Mouse (Mus musculus) kidney, embryonic 14.5 days (tissue): Measurements from ENCODE around the gene Usp30. TPM values are rescaled to one million over a fixed set of nuclear protein-coding genes. Genes with fewer than 3 reads are reported as not detected.
A peak's percentile ranks its signal among the peaks of the same experiment; 100 is the strongest.

Experiments
- ATAC-seq: fragments of 200-750 bp; cut with Nextera tagmentation; 2 replicates; pipeline ENCODE4 v1.8.0; 2017; ENCODE audit warnings: moderate number of reproducible peaks, mild to moderate bottlenecking, moderate TSS enrichment, moderate library complexity; ENCODE audit not compliant: low FRiP score, low TSS enrichment
- H3K27ac ChIP-seq: fragments of 300-500 bp; sonication (generic); 2 replicates; pipeline ENCODE4 v1.5.1; 2014; ENCODE audit warnings: low read depth, mild to moderate bottlenecking, low read length, moderate library complexity, mixed read lengths
- H3K27me3 ChIP-seq: fragments of 300-500 bp; sonication (generic); 2 replicates; pipeline ENCODE4 v1.6.1; 2014; ENCODE audit warnings: mild to moderate bottlenecking, low read length; ENCODE audit not compliant: control insufficient read depth, insufficient read depth
- H3K36me3 ChIP-seq: fragments of 300-500 bp; sonication (generic); 2 replicates; pipeline ENCODE4 v1.6.1; 2014; ENCODE audit warnings: low read length, mixed read lengths; ENCODE audit not compliant: control insufficient read depth, insufficient read depth
- H3K4me1 ChIP-seq: fragments of 300-500 bp; sonication (generic); 2 replicates; pipeline ENCODE4 v1.6.1; 2014; ENCODE audit warnings: low read length, mixed read lengths; ENCODE audit not compliant: control insufficient read depth, insufficient read depth
- H3K4me2 ChIP-seq: fragments of 300-500 bp; sonication (generic); replicated peaks from 2 replicates; pipeline ENCODE4 v1.6.1; 2014; ENCODE audit warnings: low read depth, mild to moderate bottlenecking, low read length
- H3K4me3 ChIP-seq: fragments of 300-500 bp; sonication (generic); 2 replicates; pipeline ENCODE4 v1.5.1; 2014; ENCODE audit warnings: mild to moderate bottlenecking, low read length
- H3K9ac ChIP-seq: fragments of 300-500 bp; sonication (generic); 2 replicates; pipeline ENCODE4 v1.6.1; 2014; ENCODE audit warnings: low read depth, mild to moderate bottlenecking, low read length, moderate library complexity
- H3K9me3 ChIP-seq: fragments of 300-500 bp; sonication (generic); 2 replicates; pipeline ENCODE4 v1.6.1; 2016; ENCODE audit warnings: low read length; ENCODE audit not compliant: control insufficient read depth
- WGBS: fragments of 180-500 bp; shearing (Covaris S2); extraction: QIAGEN DNeasy Blood & Tissue Kit; methylation state at CpG from one replicate; pipeline ENCODE4 v1.1.7; 2014; 5-methylcytosine and 5-hydroxymethylcytosine counted together
- polyA plus RNA-seq: library from polyadenylated mRNA; unstranded; fragments of >200 nt; fragmentation: Nextera tagmentation; extraction: Ambion mirVana; gene quantifications from 2 replicates; pipeline ENCODE4 v1.2.1, GENCODE M21; 2014

Gene Usp30
- polyA plus RNA-seq, 1 experiment from 2014 or later = 10.7 TPM

- H3K4me2 ChIP-seq = no peak overlapping the region
- ATAC-seq = no peak
- no peak overlapping the region for H3K27ac ChIP-seq
- WGBS = 80% methylated on average over 8 of the region's 8 CpGs
- no peaks in the 10 kb centered on the region for H3K36me3 ChIP-seq
- H3K4me3 ChIP-seq = no peak overlapping the region
- H3K9me3 ChIP-seq = no peaks in the 10 kb centered on the region
- H3K4me1 ChIP-seq = no peaks in the 10 kb centered on the region
- no peaks in the 10 kb centered on the region for H3K27me3 ChIP-seq
- H3K9ac ChIP-seq = no peak overlapping the region
Observed at GRCm38 (mm10) chr5:114077009-114077408, 11.7 kb downstream of the Usp30 start.

- no peak overlapping the region for H3K4me2 ChIP-seq
- no peaks in the 10 kb centered on the region for H3K4me1 ChIP-seq
- no peak overlapping the region for H3K4me3 ChIP-seq
- no peaks in the 10 kb centered on the region for H3K9me3 ChIP-seq
- ATAC-seq = no peak
- no peaks in the 10 kb centered on the region for H3K36me3 ChIP-seq
- H3K27me3 ChIP-seq = no peaks in the 10 kb centered on the region
- 81% methylated on average over 14 of the region's 14 CpGs for WGBS
- H3K9ac ChIP-seq = no peak overlapping the region
- H3K27ac ChIP-seq = no peak overlapping the region
Observed at GRCm38 (mm10) chr5:114085501-114085900, 20.2 kb downstream of the Usp30 start.

GRCm38 (mm10) chr5:114087875-114088480 lies 22.7 kb downstream of the Usp30 start:
- Histone ChIP-seq H3K9me3 (no peaks in the 10 kb centered on the region), H3K4me1 (peaks cover 4% of the 10 kb centered on the region; the same call in 1 of the 2 replicates), H3K9ac (no peak overlapping the region), H3K27ac (no peak overlapping the region), H3K4me3 (no peak overlapping the region), H3K36me3 (no peaks in the 10 kb centered on the region), H3K4me2 (no peak overlapping the region), H3K27me3 (no peaks in the 10 kb centered on the region)
- no peak for ATAC-seq
- 78% methylated on average over 12 of the region's 12 CpGs for WGBS

GRCm38 (mm10) chr5:114090421-114091013 lies 25.3 kb downstream of the Usp30 start:
- no peak overlapping the region for H3K9ac ChIP-seq
- ATAC-seq = no peak
- no peak overlapping the region for H3K4me2 ChIP-seq
- no peaks in the 10 kb centered on the region for H3K27me3 ChIP-seq
- H3K27ac ChIP-seq = no peak overlapping the region
- peaks cover 4% of the 10 kb centered on the region; the same call in 1 of the 2 replicates for H3K4me1 ChIP-seq
- no peaks in the 10 kb centered on the region for H3K36me3 ChIP-seq
- 24% methylated on average over 7 of the region's 7 CpGs for WGBS
- H3K9me3 ChIP-seq = no peaks in the 10 kb centered on the region
- no peak overlapping the region for H3K4me3 ChIP-seq

GRCm38 (mm10) chr5:114091057-114091807 lies 26.0 kb downstream of the Usp30 start, which contains the start of gene Svop:
Gene Svop (minus strand): TSS chr5:114091570.
- WGBS = 3% methylated on average over 40 of the region's 40 CpGs
- no peaks in the 10 kb centered on the region for H3K27me3 ChIP-seq
- peak within 1 kb of the TSS; percentile 19 for H3K4me3 ChIP-seq
- no peak within 1 kb of the TSS for H3K27ac ChIP-seq
- H3K9me3 ChIP-seq = no peaks in the 10 kb centered on the region
- H3K4me1 ChIP-seq = peaks cover 4% of the 10 kb centered on the region; the same call in 1 of the 2 replicates
- peak within 1 kb of the TSS; percentile 47 for H3K4me2 ChIP-seq
- no peaks in the 10 kb centered on the region for H3K36me3 ChIP-seq
- no peak within 1 kb of the TSS for H3K9ac ChIP-seq
- ATAC-seq = peak; percentile 83

GRCm38 (mm10) chr5:114099709-114100389 lies 34.6 kb downstream of the Usp30 start:
- no peak overlapping the region for H3K27ac ChIP-seq
- peaks cover 9% of the 10 kb centered on the region for H3K4me1 ChIP-seq
- WGBS = 9% methylated on average over 37 of the region's 37 CpGs
- H3K9me3 ChIP-seq = no peaks in the 10 kb centered on the region
- no peaks in the 10 kb centered on the region; the same call in 1 of the 2 replicates for H3K27me3 ChIP-seq
- H3K4me3 ChIP-seq = peak overlapping the region; percentile 73
- ATAC-seq = peak; percentile 92
- H3K4me2 ChIP-seq = peak overlapping the region; percentile 75
- H3K36me3 ChIP-seq = peaks cover 7% of the 10 kb centered on the region; the same call in 1 of the 2 replicates
- peak overlapping the region; percentile 87 for H3K9ac ChIP-seq

- ATAC-seq = peak; percentile 65
- 2% methylated on average over 54 of the region's 64 CpGs for WGBS
- Histone ChIP-seq H3K9ac (peak overlapping the region; percentile 87), H3K36me3 (peaks cover 13% of the 10 kb centered on the region; the same call in 1 of the 2 replicates), H3K4me3 (peak overlapping the region; percentile 73), H3K4me1 (peaks cover 9% of the 10 kb centered on the region), H3K9me3 (no peaks in the 10 kb centered on the region), H3K27ac (no peak overlapping the region), H3K27me3 (no peaks in the 10 kb centered on the region; the same call in 1 of the 2 replicates), H3K4me2 (peak overlapping the region; percentile 75)
Observed at GRCm38 (mm10) chr5:114100390-114101099, 35.3 kb downstream of the Usp30 start.

GRCm38 (mm10) chr5:114101873-114102272 lies 36.6 kb downstream of the Usp30 start:
- no peak overlapping the region for H3K4me2 ChIP-seq
- no peaks in the 10 kb centered on the region for H3K9me3 ChIP-seq
- peaks cover 12% of the 10 kb centered on the region for H3K4me1 ChIP-seq
- peaks cover 26% of the 10 kb centered on the region for H3K36me3 ChIP-seq
- ATAC-seq = no peak
- H3K9ac ChIP-seq = no peak overlapping the region
- no peak overlapping the region for H3K4me3 ChIP-seq
- H3K27ac ChIP-seq = no peak overlapping the region
- no peaks in the 10 kb centered on the region; the same call in 1 of the 2 replicates for H3K27me3 ChIP-seq
- 89% methylated on average over 4 of the region's 4 CpGs for WGBS
